Mouse (Mus musculus) embryonic facial prominence, embryonic 14.5 days (tissue): ENCODE results near the gene Zfp687. TPM values are rescaled to one million over a fixed set of nuclear protein-coding genes. Genes with fewer than 3 reads are reported as not detected.

ENCODE experiments used
- ATAC-seq: fragments of 200-750 bp; cut with Nextera tagmentation; 2 replicates; pipeline ENCODE4 v1.8.0; 2017; ENCODE audit warnings: low read depth, moderate number of reproducible peaks, moderate TSS enrichment
- DNase-seq: peaks from one replicate; pipeline ENCODE4 v3.0.0-alpha.2; 2015; ENCODE audit warnings: low spot score
- H3K27ac ChIP-seq: fragments of 300-500 bp; sonication (generic); replicated peaks from 2 replicates; pipeline ENCODE4 v1.5.1; 2014; ENCODE audit warnings: low read depth, mild to moderate bottlenecking, low read length, moderate library complexity
- H3K27me3 ChIP-seq: fragments of 300-500 bp; sonication (generic); replicated peaks from 2 replicates; pipeline ENCODE4 v1.6.1; 2014; ENCODE audit warnings: low read length; ENCODE audit not compliant: control insufficient read depth, insufficient read depth
- H3K36me3 ChIP-seq: fragments of 300-500 bp; sonication (generic); 2 replicates; pipeline ENCODE4 v1.6.1; 2014; ENCODE audit warnings: low read length, mixed read lengths; ENCODE audit not compliant: control insufficient read depth, insufficient read depth
- H3K4me1 ChIP-seq: fragments of 300-500 bp; sonication (generic); 2 replicates; pipeline ENCODE4 v1.6.1; 2014; ENCODE audit warnings: antibody characterized with exemption, low read length; ENCODE audit not compliant: control insufficient read depth, insufficient read depth
- H3K4me2 ChIP-seq: fragments of 300-500 bp; sonication (generic); 2 replicates; pipeline ENCODE4 v1.6.1; 2014; ENCODE audit warnings: low read depth, mild to moderate bottlenecking, low read length, moderate library complexity, mixed read lengths
- H3K4me3 ChIP-seq: fragments of 300-500 bp; sonication (generic); 2 replicates; pipeline ENCODE4 v1.5.1; 2014; ENCODE audit warnings: low read depth, mild to moderate bottlenecking, low read length
- H3K9ac ChIP-seq: fragments of 300-500 bp; sonication (generic); 2 replicates; pipeline ENCODE4 v1.6.1; 2014; ENCODE audit warnings: low read depth, mild to moderate bottlenecking, low read length, moderate library complexity, mixed read lengths
- H3K9me3 ChIP-seq: fragments of 300-500 bp; sonication (generic); 2 replicates; pipeline ENCODE4 v1.6.1; 2016; ENCODE audit warnings: low read length; ENCODE audit not compliant: control insufficient read depth
- WGBS: fragments of 180-500 bp; shearing (Covaris S2); extraction: QIAGEN DNeasy Blood & Tissue Kit; methylation state at CpG from one replicate; pipeline ENCODE4 v1.1.7; 2014; 5-methylcytosine and 5-hydroxymethylcytosine counted together
- polyA plus RNA-seq: library from polyadenylated mRNA; unstranded; fragments of >200 nt; fragmentation: Nextera tagmentation; extraction: Ambion mirVana; gene quantifications from 2 replicates; pipeline ENCODE4 v1.2.1, GENCODE M21; 2014

The Zfp687 gene
- polyA plus RNA-seq, 1 experiment from 2014 or later = 17.3 TPM

GRCm38 (mm10) chr3:94989159-94989761, 26.0 kb downstream of the Zfp687 start:
- Histone ChIP-seq H3K36me3 (peaks cover 52% of the 10 kb centered on the region), H3K27ac (peak overlapping the region; percentile 73), H3K4me3 (no peak overlapping the region), H3K27me3 (no peaks in the 10 kb centered on the region), H3K9ac (no peak overlapping the region), H3K4me1 (peaks cover 21% of the 10 kb centered on the region), H3K4me2 (peak overlapping the region; percentile 28; the same call in 1 of the 2 replicates), H3K9me3 (no peaks in the 10 kb centered on the region)
- WGBS = 12% methylated on average over 9 of the region's 9 CpGs
- peak; percentile 94 for DNase-seq
- peak; percentile 89 for ATAC-seq

GRCm38 (mm10) chr3:94987578-94987977, 27.7 kb downstream of the Zfp687 start:
- ATAC-seq (no peak), DNase-seq (peak; percentile 39)
- H3K9ac ChIP-seq = no peak overlapping the region
- no peak overlapping the region for H3K4me2 ChIP-seq
- H3K4me1 ChIP-seq = peaks cover 21% of the 10 kb centered on the region
- H3K36me3 ChIP-seq = peaks cover 47% of the 10 kb centered on the region
- H3K27ac ChIP-seq = no peak overlapping the region
- H3K27me3 ChIP-seq = no peaks in the 10 kb centered on the region
- H3K4me3 ChIP-seq = no peak overlapping the region
- H3K9me3 ChIP-seq = no peaks in the 10 kb centered on the region

GRCm38 (mm10) chr3:94985513-94985912, 29.7 kb downstream of the Zfp687 start:
- H3K9ac ChIP-seq = no peak overlapping the region
- peaks cover 21% of the 10 kb centered on the region for H3K4me1 ChIP-seq
- H3K4me2 ChIP-seq = no peak overlapping the region
- WGBS = 94% methylated on average over 2 of the region's 2 CpGs
- DNase-seq = no peak
- H3K27ac ChIP-seq = no peak overlapping the region
- no peak overlapping the region for H3K4me3 ChIP-seq
- H3K9me3 ChIP-seq = no peaks in the 10 kb centered on the region
- ATAC-seq = no peak
- H3K27me3 ChIP-seq = no peaks in the 10 kb centered on the region
- H3K36me3 ChIP-seq = peaks cover 47% of the 10 kb centered on the region

DNA sequence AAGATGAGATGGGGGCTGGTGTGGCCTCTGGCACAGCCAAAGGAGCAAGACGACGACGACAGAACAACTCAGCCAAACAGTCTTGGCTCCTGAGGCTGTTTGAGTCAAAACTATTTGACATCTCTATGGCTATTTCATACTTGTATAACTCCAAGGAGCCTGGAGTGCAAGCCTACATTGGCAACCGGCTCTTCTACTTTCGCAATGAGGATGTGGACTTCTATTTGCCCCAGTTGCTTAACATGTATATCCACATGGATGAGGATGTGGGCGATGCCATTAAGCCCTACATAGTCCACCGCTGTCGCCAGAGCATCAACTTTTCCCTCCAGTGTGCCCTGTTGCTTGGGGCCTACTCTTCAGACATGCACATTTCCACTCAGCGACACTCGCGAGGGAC, 30.9 kb downstream of the Zfp687 start:
- ATAC-seq (no peak), DNase-seq (no peak)
- H3K9me3 ChIP-seq = no peaks in the 10 kb centered on the region
- H3K4me1 ChIP-seq = peaks cover 13% of the 10 kb centered on the region
- no peak overlapping the region for H3K27ac ChIP-seq
- H3K9ac ChIP-seq = no peak overlapping the region
- H3K27me3 ChIP-seq = no peaks in the 10 kb centered on the region
- 91% methylated on average over 11 of the region's 11 CpGs for WGBS
- no peak overlapping the region for H3K4me2 ChIP-seq
- peaks cover 48% of the 10 kb centered on the region for H3K36me3 ChIP-seq
- H3K4me3 ChIP-seq = no peak overlapping the region

DNA sequence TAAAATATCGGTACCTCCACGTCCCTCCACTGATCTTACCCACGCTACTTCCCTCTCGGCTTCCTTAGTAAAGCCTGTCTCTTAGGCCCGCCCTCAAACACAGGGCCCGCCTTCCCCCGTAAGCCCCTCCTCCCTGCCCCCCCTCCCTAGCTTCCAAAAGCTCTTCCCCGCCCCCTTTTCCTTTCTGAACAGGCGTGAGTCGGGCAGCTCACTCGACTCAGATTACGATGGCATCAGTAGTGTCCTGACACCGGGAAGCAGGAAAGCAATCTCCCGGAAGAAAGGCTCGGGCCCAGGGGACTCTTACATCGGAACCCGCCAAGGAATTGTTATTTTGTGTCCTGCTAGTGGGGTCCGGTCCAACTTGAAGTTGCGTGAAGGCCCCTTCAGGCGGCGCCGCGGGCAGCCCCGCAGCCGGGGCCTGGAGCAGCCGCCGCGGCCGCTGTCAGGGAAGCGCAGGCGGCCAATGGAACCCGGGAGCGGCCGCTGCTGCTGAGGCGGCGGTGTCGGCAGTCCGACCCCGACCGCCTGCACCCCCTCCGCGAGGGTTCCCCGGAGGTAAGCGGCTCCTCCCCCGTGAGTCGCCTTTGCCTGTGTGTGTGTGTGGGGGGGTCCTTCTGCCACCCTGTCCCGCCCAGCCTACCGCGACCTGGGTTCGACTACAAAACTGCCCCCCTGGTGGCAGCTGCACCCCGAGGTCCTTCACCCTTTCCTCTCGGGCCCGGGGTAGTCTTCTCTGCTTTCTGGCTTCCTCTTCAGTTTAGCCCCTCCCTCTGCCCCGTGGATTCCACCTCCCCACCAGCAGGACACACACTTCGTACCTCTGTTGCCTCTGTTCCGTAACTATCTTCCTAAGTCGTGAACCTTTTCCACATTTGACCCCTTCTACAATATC, 40.5 kb downstream of the Zfp687 start, which contains the start of gene Pi4kb:
TSS of gene Pi4kb (plus strand) at position 204 of the 895 bp plus-strand sequence.
- peak; percentile 97 for DNase-seq
- Histone ChIP-seq H3K9me3 (no peaks in the 10 kb centered on the region), H3K27me3 (no peaks in the 10 kb centered on the region), H3K4me2 (peak within 1 kb of the TSS; percentile 84), H3K4me1 (peaks cover 14% of the 10 kb centered on the region), H3K9ac (peak within 1 kb of the TSS; percentile 93), H3K27ac (peak within 1 kb of the TSS; percentile 92), H3K4me3 (peak within 1 kb of the TSS; percentile 94), H3K36me3 (peaks cover 23% of the 10 kb centered on the region; the same call in 1 of the 2 replicates)
- peak; percentile 96 for ATAC-seq
- WGBS = 2% methylated on average over 53 of the region's 57 CpGs

DNA sequence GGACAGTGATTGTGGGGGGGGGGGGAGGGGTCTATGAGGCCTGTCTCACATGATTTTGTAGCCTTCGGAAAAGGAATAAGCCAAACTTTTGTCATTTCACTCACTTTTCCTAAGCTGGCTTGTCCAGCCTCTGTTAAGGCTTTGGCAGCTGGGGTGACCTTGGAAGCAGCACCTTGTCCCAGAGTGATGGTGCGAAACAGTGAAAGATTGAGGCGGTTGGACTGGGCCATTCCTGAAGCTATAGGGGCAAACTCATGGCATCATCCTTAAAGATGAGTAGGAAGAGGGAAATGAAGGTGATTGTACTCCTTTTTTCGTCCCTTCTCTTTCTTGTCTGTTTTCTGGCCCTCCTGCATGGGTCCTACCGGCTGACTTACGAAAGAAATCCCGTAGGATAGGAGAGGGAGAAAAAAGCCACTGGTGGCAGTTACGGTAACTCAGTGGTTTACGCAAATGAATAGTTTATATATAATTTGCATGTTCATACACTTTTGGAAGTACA, 41.2 kb downstream of the Zfp687 start:
- Histone ChIP-seq H3K36me3 (peaks cover 19% of the 10 kb centered on the region; the same call in 1 of the 2 replicates), H3K9me3 (no peaks in the 10 kb centered on the region), H3K27me3 (no peaks in the 10 kb centered on the region), H3K4me3 (peak overlapping the region; percentile 94), H3K27ac (no peak overlapping the region), H3K9ac (peak overlapping the region; percentile 93), H3K4me2 (peak overlapping the region; percentile 84), H3K4me1 (peaks cover 14% of the 10 kb centered on the region)
- 14% methylated on average over 9 of the region's 9 CpGs for WGBS
- ATAC-seq (peak; percentile 10; the same call in 1 of the 2 replicates), DNase-seq (no peak)

- no peak for DNase-seq
- no peaks in the 10 kb centered on the region for H3K9me3 ChIP-seq
- H3K4me3 ChIP-seq = peak overlapping the region; percentile 94; the same call in 1 of the 2 replicates
- H3K27me3 ChIP-seq = no peaks in the 10 kb centered on the region
- peak overlapping the region; percentile 93; the same call in 1 of the 2 replicates for H3K9ac ChIP-seq
- H3K4me1 ChIP-seq = peaks cover 14% of the 10 kb centered on the region
- ATAC-seq = no peak
- no peak overlapping the region for H3K27ac ChIP-seq
- 87% methylated on average over 5 of the region's 5 CpGs for WGBS
- H3K36me3 ChIP-seq = peaks cover 16% of the 10 kb centered on the region; the same call in 1 of the 2 replicates
- peak overlapping the region; percentile 84 for H3K4me2 ChIP-seq
Measured at GRCm38 (mm10) chr3:94973620-94974019, 41.6 kb downstream of the Zfp687 start.

DNA sequence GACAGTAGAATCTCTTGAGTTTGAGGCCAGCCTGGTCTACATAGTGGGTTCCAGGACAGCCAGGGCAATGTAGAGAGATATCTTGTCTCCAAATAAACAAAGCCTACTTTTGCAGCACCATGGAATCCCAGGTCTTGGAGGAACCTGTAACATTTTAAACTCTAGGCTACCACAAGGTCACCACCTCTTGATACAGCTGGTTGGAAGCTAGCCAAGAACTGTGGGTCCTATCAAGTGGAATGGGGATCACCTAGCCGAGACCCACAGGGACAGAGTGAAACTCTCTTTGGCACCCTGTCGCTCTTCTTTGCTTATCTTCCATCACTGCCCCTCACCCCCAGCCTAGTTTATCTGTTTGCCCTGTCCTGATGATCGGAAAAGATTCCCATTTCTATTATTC, 42.7 kb downstream of the Zfp687 start:
- ATAC-seq = no peak
- H3K36me3 ChIP-seq = 0 out of 2 replicates have a peak, but pooled peaks cover 7% of the 10 kb centered on the region
- H3K4me1 ChIP-seq = peaks cover 14% of the 10 kb centered on the region
- WGBS = 84% methylated on average over 3 of the region's 3 CpGs
- no peak overlapping the region for H3K9ac ChIP-seq
- no peak overlapping the region for H3K27ac ChIP-seq
- DNase-seq = no peak
- H3K4me3 ChIP-seq = no peak overlapping the region
- H3K9me3 ChIP-seq = no peaks in the 10 kb centered on the region
- no peaks in the 10 kb centered on the region for H3K27me3 ChIP-seq
- H3K4me2 ChIP-seq = no peak overlapping the region
